ENCODE assay signal across 7 mouse cellular contexts in the genomic region with DNA sequence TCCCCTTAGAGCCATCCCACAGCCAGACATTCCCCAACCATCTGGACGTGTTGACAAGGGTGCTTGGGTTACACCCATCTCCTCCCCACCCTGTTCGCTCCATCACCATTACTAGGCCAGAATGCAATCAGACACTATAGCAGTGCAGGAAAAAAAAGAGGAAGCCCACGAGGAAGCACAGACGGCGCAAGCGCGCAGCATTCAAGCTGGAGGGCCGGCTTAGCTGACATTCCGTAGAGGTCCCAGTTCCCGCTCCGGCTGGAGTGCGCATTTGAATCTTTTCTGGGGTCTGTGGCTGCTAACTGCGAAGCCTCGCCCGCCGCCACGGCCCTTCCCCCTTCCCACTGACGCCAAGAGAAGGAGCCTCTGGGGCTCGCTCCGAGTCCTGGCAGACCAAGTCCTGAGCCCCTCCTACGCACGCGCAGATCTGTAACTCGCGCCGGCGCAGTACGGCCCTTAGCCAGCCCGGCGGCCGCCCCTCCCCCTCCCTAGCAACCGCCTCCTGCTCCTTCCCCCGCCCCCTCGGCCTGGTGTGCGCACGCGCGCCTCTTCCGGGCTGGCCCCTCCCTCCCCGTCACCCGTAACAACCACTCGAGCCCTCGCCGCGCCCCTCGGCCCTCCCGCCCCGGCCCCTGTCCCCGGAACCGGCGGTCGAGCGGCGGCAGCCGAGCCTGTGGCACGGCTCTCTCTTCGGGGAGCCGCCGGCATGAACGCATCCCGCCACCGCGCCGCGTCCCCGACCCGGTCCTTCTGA. TPM values are rescaled to one million over a fixed set of nuclear protein-coding genes. Genes with fewer than 3 reads are reported as not detected.
DNase-seq lines count a peak whose midpoint lies in the region; ATAC-seq and TF ChIP-seq lines count a peak whose summit lies in the region.

A gene (plus strand): TSS at position 577 of the 754 bp plus-strand sequence.

- H3K9ac ChIP-seq in embryonic facial prominence, embryonic 12.5 days = peak within 1 kb of the TSS; percentile 81
- H3K9ac ChIP-seq in limb, embryonic 12.5 days (replicated peaks) = peak within 1 kb of the TSS; percentile 86
- peak within 1 kb of the TSS; percentile 72 for H3K9ac ChIP-seq in midbrain, embryonic 15.5 days

- no peaks in the 10 kb centered on the region; the same call in 1 of the 2 replicates for H3K36me3 ChIP-seq in embryonic facial prominence, embryonic 12.5 days
- no peaks in the 10 kb centered on the region for H3K36me3 ChIP-seq in kidney, adult 2 months (ENCODE audit: control insufficient read depth, insufficient read depth, low read length)
- peaks cover 12% of the 10 kb centered on the region for H3K36me3 ChIP-seq in limb, embryonic 12.5 days
- peaks cover 3% of the 10 kb centered on the region; the same call in 1 of the 2 replicates for H3K36me3 ChIP-seq in midbrain, embryonic 15.5 days (replicated peaks)
- H3K36me3 ChIP-seq in spleen, adult 2 months (ENCODE audit: control insufficient read depth, insufficient read depth, low read length) = peaks cover 3% of the 10 kb centered on the region; the same call in 1 of the 2 replicates

- TF ChIP-seq CTCF in kidney, adult 2 months (conservative IDR thresholded peaks at IDR 0.05; ENCODE audit: insufficient read depth, insufficient read length, low read depth, low read length) = no peak
- no peak for TF ChIP-seq CTCF in spleen, adult 2 months (IDR thresholded peaks at IDR 0.05; ENCODE audit: extremely low read depth, insufficient read depth, insufficient read length, insufficient replicate concordance)

- peak; percentile 100 for DNase-seq in adrenal gland, postnatal 25 days
- peak; percentile 99 for DNase-seq in heart, adult 18-20 months
- DNase-seq in kidney, adult 2 months = peak; percentile 99
- peak; percentile 93 to 98 for DNase-seq in spleen, adult 2 months (ENCODE audit: low read depth in 1 of 2, low spot score in 2 of 2)

- no peaks in the 10 kb centered on the region for H3K9me3 ChIP-seq in embryonic facial prominence, embryonic 12.5 days
- no peaks in the 10 kb centered on the region for H3K9me3 ChIP-seq in limb, embryonic 12.5 days
- no peaks in the 10 kb centered on the region for H3K9me3 ChIP-seq in midbrain, embryonic 15.5 days

- TF ChIP-seq POLR2A in kidney, adult 2 months (IDR thresholded peaks at IDR 0.05; ENCODE audit: low read depth, low read length) = peak; percentile 84
- TF ChIP-seq POLR2A in spleen, adult 2 months (IDR thresholded peaks at IDR 0.05; ENCODE audit: low read depth, low read length) = peak; percentile 84

- peak within 1 kb of the TSS; percentile 99 for H3K27ac ChIP-seq in embryonic facial prominence, embryonic 12.5 days
- H3K27ac ChIP-seq in kidney, adult 2 months (ENCODE audit: insufficient read depth, low read depth, low read length) = peak within 1 kb of the TSS; percentile 98
- peak within 1 kb of the TSS; percentile 98 for H3K27ac ChIP-seq in limb, embryonic 12.5 days
- peak within 1 kb of the TSS; percentile 97 for H3K27ac ChIP-seq in midbrain, embryonic 15.5 days
- H3K27ac ChIP-seq in spleen, adult 2 months (ENCODE audit: insufficient read depth, low read length) = peak within 1 kb of the TSS; percentile 99

- H3K27me3 ChIP-seq in embryonic facial prominence, embryonic 12.5 days = no peaks in the 10 kb centered on the region
- H3K27me3 ChIP-seq in kidney, adult 2 months (replicated peaks; ENCODE audit: control insufficient read depth, insufficient read depth, low read length) = no peaks in the 10 kb centered on the region
- no peaks in the 10 kb centered on the region for H3K27me3 ChIP-seq in limb, embryonic 12.5 days
- no peaks in the 10 kb centered on the region for H3K27me3 ChIP-seq in midbrain, embryonic 15.5 days (replicated peaks)
- H3K27me3 ChIP-seq in spleen, adult 2 months (ENCODE audit: control insufficient read depth, insufficient read depth, low read length) = no peaks in the 10 kb centered on the region

- H3K4me2 ChIP-seq in embryonic facial prominence, embryonic 12.5 days (replicated peaks) = peak within 1 kb of the TSS; percentile 83
- H3K4me2 ChIP-seq in limb, embryonic 12.5 days = peak within 1 kb of the TSS; percentile 81
- H3K4me2 ChIP-seq in midbrain, embryonic 15.5 days = peak within 1 kb of the TSS; percentile 70

- H3K4me3 ChIP-seq in embryonic facial prominence, embryonic 12.5 days = peak within 1 kb of the TSS; percentile 74
- H3K4me3 ChIP-seq in kidney, adult 2 months (ENCODE audit: insufficient read depth, low read depth, low read length) = peak within 1 kb of the TSS; percentile 90
- peak within 1 kb of the TSS; percentile 94 for H3K4me3 ChIP-seq in limb, embryonic 12.5 days (replicated peaks)
- peak within 1 kb of the TSS; percentile 64 for H3K4me3 ChIP-seq in midbrain, embryonic 15.5 days
- peak within 1 kb of the TSS; percentile 97 for H3K4me3 ChIP-seq in spleen, adult 2 months (ENCODE audit: extremely low read depth, insufficient read depth, insufficient read length)

- H3K4me1 ChIP-seq in embryonic facial prominence, embryonic 12.5 days = peaks cover 53% of the 10 kb centered on the region
- peaks cover 12% of the 10 kb centered on the region for H3K4me1 ChIP-seq in kidney, adult 2 months (ENCODE audit: control insufficient read depth, insufficient read depth, low read length)
- H3K4me1 ChIP-seq in limb, embryonic 12.5 days (replicated peaks) = peaks cover 61% of the 10 kb centered on the region
- H3K4me1 ChIP-seq in midbrain, embryonic 15.5 days = peaks cover 45% of the 10 kb centered on the region
- H3K4me1 ChIP-seq in spleen, adult 2 months (ENCODE audit: control insufficient read depth, insufficient read depth, insufficient read length) = peaks cover 12% of the 10 kb centered on the region; the same call in 1 of the 2 replicates

- under 1% methylated on average over 60 of the region's 67 CpGs for WGBS in embryonic facial prominence, embryonic 12.5 days
- WGBS in kidney, adult 2 months = under 1% methylated on average over 64 of the region's 67 CpGs
- WGBS in limb, embryonic 12.5 days = 2% methylated on average over 64 of the region's 67 CpGs
- 0% methylated on average over 62 of the region's 67 CpGs for WGBS in midbrain, embryonic 15.5 days
- 2% methylated on average over 65 of the region's 67 CpGs for WGBS in spleen, adult 2 months

- peak; percentile 85 for ATAC-seq in embryonic facial prominence, embryonic 12.5 days (ENCODE audit: insufficient number of reproducible peaks, insufficient read depth, low FRiP score, low TSS enrichment)
- ATAC-seq in limb, embryonic 12.5 days (ENCODE audit: insufficient number of reproducible peaks, insufficient read depth, low FRiP score, low TSS enrichment, low read depth) = peak; percentile 94
- peak; percentile 94 for ATAC-seq in midbrain, embryonic 15.5 days (replicated peaks)

RNA-seq across cellular contexts. Expression of the gene that starts here (rescaled TPM):
- total RNA-seq in adrenal gland, postnatal 25 days (2021) = 157 and 195 TPM in 2 replicates
- polyA plus RNA-seq in embryonic facial prominence, embryonic 12.5 days (2016; fragmentation: Nextera tagmentation; extraction: Ambion mirVana) = 55.6 and 61.0 TPM in 2 replicates
- total RNA-seq in heart, adult 18-20 months (2021) = 10 to 100 TPM; 86.8 to 98.2 TPM
- 49.1 and 52.2 TPM in 2 replicates for polyA plus RNA-seq in kidney, adult 2 months (2012; rRNA removed)
- 52.6 and 57.5 TPM in 2 replicates for polyA plus RNA-seq in limb, embryonic 12.5 days (2016; fragmentation: Nextera tagmentation; extraction: Ambion mirVana)
- 62.8 and 63.9 TPM in 2 replicates for polyA plus RNA-seq in midbrain, embryonic 15.5 days (2015; fragmentation: Nextera tagmentation; extraction: Ambion mirVana)
- 30.1 and 32.9 TPM in 2 replicates for polyA plus RNA-seq in spleen, adult 2 months (2012; rRNA removed)

Comparison
In these comparisons a context has a peak if more than half of its experiments do, and no peak if none do; other contexts are left out.
1. Peak in every context shown above with its lines: DNase-seq, ATAC-seq, H3K4me3 ChIP-seq and H3K27ac ChIP-seq.